7 mouse cellular contexts compared by ENCODE assay signal in genomic region chrX:99853261-99853741, GRCm38 (mm10). TPM values are rescaled to one million over a fixed set of nuclear protein-coding genes. Genes with fewer than 3 reads are reported as not detected.
DNase-seq lines count a peak whose midpoint lies in the region; ATAC-seq and TF ChIP-seq lines count a peak whose summit lies in the region.

No protein-coding gene starts in this region.

- H3K9me3 ChIP-seq in limb, embryonic 14.5 days (ENCODE audit: control insufficient read depth, low read length): no peaks in the 10 kb centered on the region
- H3K9me3 ChIP-seq in midbrain, embryonic 14.5 days (ENCODE audit: control insufficient read depth, low read length): no peaks in the 10 kb centered on the region

- 0 out of 2 replicates have a peak overlapping the region, but pooled peaks have one; percentile 43 for H3K27ac ChIP-seq in limb, embryonic 14.5 days (replicated peaks; ENCODE audit: low read depth, low read length)
- H3K27ac ChIP-seq in midbrain, embryonic 14.5 days (replicated peaks; ENCODE audit: low read depth, low read length): no peak overlapping the region

- no peaks in the 10 kb centered on the region for H3K36me3 ChIP-seq in limb, embryonic 14.5 days (ENCODE audit: control insufficient read depth, insufficient read depth, low read length)
- no peaks in the 10 kb centered on the region for H3K36me3 ChIP-seq in midbrain, embryonic 14.5 days (ENCODE audit: control insufficient read depth, insufficient read depth, low read length)

- no peak for TF ChIP-seq POLR2A in limb, embryonic 14.5 days (IDR thresholded peaks at IDR 0.05; ENCODE audit: borderline replicate concordance, extremely low read depth, insufficient read depth, insufficient read length)

- WGBS in limb, embryonic 14.5 days: 26% methylated on average over 24 of the region's 35 CpGs
- 16% methylated on average over 35 of the region's 35 CpGs for WGBS in midbrain, embryonic 14.5 days

- H3K4me3 ChIP-seq in limb, embryonic 14.5 days (replicated peaks; ENCODE audit: low read length): peak overlapping the region; percentile 30
- H3K4me3 ChIP-seq in midbrain, embryonic 14.5 days (replicated peaks; ENCODE audit: low read depth, low read length): peak overlapping the region; percentile 26

- peak; percentile 89 for DNase-seq in adrenal gland, postnatal 14 days
- DNase-seq in embryo, embryonic 11.5 days (ENCODE audit: low read depth, low spot score): peak; percentile 51
- DNase-seq in heart, adult 18-20 months: peak; percentile 77 to 86
- peak; percentile 50 for DNase-seq in kidney, adult 11 months
- peak; percentile 55 for DNase-seq in limb, embryonic 14.5 days (ENCODE audit: low spot score)
- peak; percentile 71 for DNase-seq in midbrain, embryonic 14.5 days
- peak; percentile 3 to 6 for DNase-seq in spleen, postnatal 36 days (ENCODE audit: low spot score in 2 of 2)

- H3K27me3 ChIP-seq in limb, embryonic 14.5 days (ENCODE audit: control insufficient read depth, insufficient read depth, low read length): no peaks in the 10 kb centered on the region
- H3K27me3 ChIP-seq in midbrain, embryonic 14.5 days (ENCODE audit: control insufficient read depth, insufficient read depth, low read length): no peaks in the 10 kb centered on the region

- peak overlapping the region; percentile 53 for H3K9ac ChIP-seq in limb, embryonic 14.5 days (ENCODE audit: low read depth, low read length, severe bottlenecking)
- no peak overlapping the region; the same call in 1 of the 2 replicates for H3K9ac ChIP-seq in midbrain, embryonic 14.5 days (replicated peaks; ENCODE audit: low read length)

- H3K4me1 ChIP-seq in limb, embryonic 14.5 days (ENCODE audit: control insufficient read depth, insufficient read depth, low read length): no peaks in the 10 kb centered on the region
- H3K4me1 ChIP-seq in midbrain, embryonic 14.5 days (ENCODE audit: control insufficient read depth, insufficient read depth, low read length): no peaks in the 10 kb centered on the region

- peak; percentile 84 for ATAC-seq in limb, embryonic 14.5 days (ENCODE audit: low FRiP score, low read depth)
- ATAC-seq in midbrain, embryonic 14.5 days (ENCODE audit: low FRiP score, low TSS enrichment): peak; percentile 79

- H3K4me2 ChIP-seq in limb, embryonic 14.5 days (replicated peaks; ENCODE audit: low read depth, low read length, severe bottlenecking): peak overlapping the region; percentile 44
- peak overlapping the region; percentile 45 for H3K4me2 ChIP-seq in midbrain, embryonic 14.5 days (ENCODE audit: low read length)

RNA-seq across cellular contexts. Expression of gene Tmem28, which starts 32.5 kb away (rescaled TPM):
- 2.3 and 2.6 TPM in 2 replicates for total RNA-seq in adrenal gland, postnatal 14 days (2021)
- total RNA-seq in heart, adult 18-20 months (2021): under 1 TPM in 1 of 2 experiments, not detected in 1; 0.18 TPM
- polyA plus RNA-seq in limb, embryonic 14.5 days (2012; rRNA removed): 1.1 and 1.4 TPM in 2 replicates
- polyA plus RNA-seq in limb, embryonic 14.5 days (2014; fragmentation: Nextera tagmentation; extraction: Ambion mirVana): 0.56 and 0.61 TPM in 2 replicates
- polyA plus RNA-seq in midbrain, embryonic 14.5 days (2014; fragmentation: Nextera tagmentation; extraction: Ambion mirVana): 2.2 and 2.3 TPM in 2 replicates

Comparison
In these comparisons a context has a peak if more than half of its experiments do, and no peak if none do; other contexts are left out.
1. DNase-seq: peak in every context shown above with its lines; median percentile 89 in adrenal gland, postnatal 14 days; 82 in heart, adult 18-20 months; 71 in midbrain, embryonic 14.5 days; 55 in limb, embryonic 14.5 days; 51 in embryo, embryonic 11.5 days; 50 in kidney, adult 11 months; 4 in spleen, postnatal 36 days.